Mouse (Mus musculus): Measurements from ENCODE around the gene BC053393. TPM values are rescaled to one million over a fixed set of nuclear protein-coding genes. Genes with fewer than 3 reads are reported as not detected.

The BC053393 gene
- polyA plus RNA-seq, 1 experiment from 2014 or later: not detected

DNA sequence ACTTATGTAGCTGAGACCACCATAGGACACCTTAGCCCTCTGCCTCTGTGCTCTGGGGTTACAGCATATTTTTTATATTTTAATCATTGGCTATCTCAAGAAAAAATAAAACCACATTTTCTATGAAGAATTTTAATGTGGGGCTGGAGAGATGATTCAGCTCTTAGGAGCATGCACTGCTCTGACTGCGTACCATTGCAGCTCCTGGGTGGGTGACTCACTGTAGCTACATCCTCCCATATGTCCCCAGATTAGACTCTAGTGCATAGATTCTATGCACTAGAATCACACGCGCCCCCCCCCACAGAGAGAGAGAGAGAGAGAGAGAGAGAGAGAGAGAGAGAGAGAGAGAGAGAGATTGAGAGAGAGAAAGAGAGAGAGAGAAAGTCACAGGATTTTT, 18.6 kb upstream of the BC053393 start:
- no peak for DNase-seq
- no peak for ATAC-seq
- H3K9me3 ChIP-seq (ENCODE audit: low read length): no peaks in the 10 kb centered on the region
- H3K4me1 ChIP-seq (ENCODE audit: insufficient read depth): no peaks in the 10 kb centered on the region
- TF ChIP-seq CTCF (IDR thresholded peaks at IDR 0.05; ENCODE audit: low read depth): no peak
- no peak for TF ChIP-seq EP300 (IDR thresholded peaks at IDR 0.05; ENCODE audit: low read depth)
- no peak overlapping the region for H3K4me2 ChIP-seq (ENCODE audit: low read depth, low read length)
- H3K4me3 ChIP-seq (ENCODE audit: low read depth, low read length): no peak overlapping the region
- WGBS (ENCODE audit: insufficient replicate concordance): 88% methylated on average over 3 of the region's 3 CpGs
- no peak overlapping the region for H3K27ac ChIP-seq (ENCODE audit: low read depth)
- no peaks in the 10 kb centered on the region for H3K36me3 ChIP-seq (replicated peaks; ENCODE audit: insufficient read depth, low read length)
- no peak overlapping the region for H3K9ac ChIP-seq (replicated peaks)
- H3K27me3 ChIP-seq (ENCODE audit: insufficient read depth, low read length): no peaks in the 10 kb centered on the region

DNA sequence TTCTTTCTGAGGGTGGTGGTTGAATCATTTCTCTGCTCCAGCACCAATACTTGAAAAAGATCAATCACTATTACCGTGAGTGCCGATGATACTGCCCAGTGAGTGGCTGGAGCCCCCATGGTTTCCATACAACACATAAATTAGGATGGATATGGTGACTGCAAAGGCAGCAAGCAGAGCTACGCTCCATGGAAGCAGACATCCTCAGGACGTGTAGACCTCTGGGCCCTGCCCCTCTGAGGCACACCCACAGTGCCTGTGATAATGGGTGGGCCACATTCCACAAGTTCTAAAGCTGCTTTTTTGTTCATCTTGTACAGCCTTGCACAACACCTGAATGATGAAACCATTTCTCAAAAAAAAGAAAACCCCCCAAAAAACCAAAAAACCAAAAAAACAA, 10.2 kb upstream of the BC053393 start:
- no peak for TF ChIP-seq CTCF (IDR thresholded peaks at IDR 0.05; ENCODE audit: low read depth)
- no peak for TF ChIP-seq EP300 (IDR thresholded peaks at IDR 0.05; ENCODE audit: low read depth)
- H3K9ac ChIP-seq (replicated peaks): no peak overlapping the region
- no peaks in the 10 kb centered on the region for H3K36me3 ChIP-seq (replicated peaks; ENCODE audit: insufficient read depth, low read length)
- ATAC-seq: no peak
- H3K27ac ChIP-seq (ENCODE audit: low read depth): no peak overlapping the region
- no peak overlapping the region for H3K4me2 ChIP-seq (ENCODE audit: low read depth, low read length)
- H3K4me3 ChIP-seq (ENCODE audit: low read depth, low read length): no peak overlapping the region
- H3K9me3 ChIP-seq (ENCODE audit: low read length): no peaks in the 10 kb centered on the region
- H3K27me3 ChIP-seq (ENCODE audit: insufficient read depth, low read length): no peaks in the 10 kb centered on the region
- H3K4me1 ChIP-seq (ENCODE audit: insufficient read depth): no peaks in the 10 kb centered on the region; the same call in 1 of the 2 replicates
- DNase-seq: no peak
- WGBS (ENCODE audit: insufficient replicate concordance): 70% methylated on average over 4 of the region's 4 CpGs

DNA sequence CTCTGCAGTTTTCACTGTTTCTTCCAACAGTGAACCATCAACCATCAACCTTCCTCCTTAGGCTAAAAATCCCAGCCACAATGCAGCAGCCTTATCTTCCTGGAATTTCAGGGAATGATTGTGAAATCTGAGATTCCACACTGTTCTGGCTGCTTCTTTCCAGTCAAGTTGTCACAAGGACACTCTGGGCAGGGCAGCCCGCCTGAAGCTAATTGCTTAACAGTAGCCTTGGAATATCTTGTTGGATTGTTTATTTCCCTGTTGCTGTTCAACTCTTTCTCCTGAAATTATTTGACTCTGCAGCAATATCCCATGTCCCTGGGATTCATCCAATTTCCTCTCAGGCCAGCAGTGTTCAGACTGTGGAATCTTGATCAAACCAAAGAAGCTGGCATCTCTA, 6.7 kb upstream of the BC053393 start:
- Histone ChIP-seq H3K27ac (ENCODE audit: low read depth) (no peak overlapping the region), H3K27me3 (ENCODE audit: insufficient read depth, low read length) (no peaks in the 10 kb centered on the region), H3K4me2 (ENCODE audit: low read depth, low read length) (no peak overlapping the region), H3K4me3 (ENCODE audit: low read depth, low read length) (no peak overlapping the region), H3K4me1 (ENCODE audit: insufficient read depth) (no peaks in the 10 kb centered on the region; the same call in 1 of the 2 replicates), H3K9me3 (ENCODE audit: low read length) (no peaks in the 10 kb centered on the region), H3K36me3 (replicated peaks; ENCODE audit: insufficient read depth, low read length) (no peaks in the 10 kb centered on the region), H3K9ac (replicated peaks) (no peak overlapping the region)
- ATAC-seq: no peak
- TF ChIP-seq CTCF (IDR thresholded peaks at IDR 0.05; ENCODE audit: low read depth): no peak
- TF ChIP-seq EP300 (IDR thresholded peaks at IDR 0.05; ENCODE audit: low read depth): no peak
- no peak for DNase-seq
- 42% methylated on average over 1 of the region's 1 CpGs for WGBS (ENCODE audit: insufficient replicate concordance)

DNA sequence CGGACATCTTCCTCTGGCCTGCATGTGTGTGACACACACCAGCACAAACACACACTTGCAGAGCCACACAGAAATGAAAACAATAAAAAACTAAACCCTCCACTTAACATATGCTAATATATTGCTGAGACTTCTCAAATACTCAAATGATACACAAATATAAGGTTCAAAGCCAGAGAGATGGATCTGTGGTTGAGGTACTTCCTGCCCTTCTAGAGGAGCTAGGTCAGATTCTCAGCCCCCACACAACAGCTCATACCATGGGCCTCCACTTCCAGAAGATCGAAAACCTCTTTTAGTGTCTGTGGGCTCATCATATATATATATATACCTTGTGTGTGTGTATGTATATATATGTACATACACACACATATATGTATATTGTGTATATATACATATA, 5.4 kb upstream of the BC053393 start:
- no peak overlapping the region for H3K27ac ChIP-seq (ENCODE audit: low read depth)
- no peak overlapping the region for H3K4me3 ChIP-seq (ENCODE audit: low read depth, low read length)
- DNase-seq (no peak), ATAC-seq (no peak)
- H3K27me3 ChIP-seq (ENCODE audit: insufficient read depth, low read length): no peaks in the 10 kb centered on the region
- no peak overlapping the region for H3K9ac ChIP-seq (replicated peaks)
- no peaks in the 10 kb centered on the region; the same call in 1 of the 2 replicates for H3K4me1 ChIP-seq (ENCODE audit: insufficient read depth)
- H3K4me2 ChIP-seq (ENCODE audit: low read depth, low read length): no peak overlapping the region
- TF ChIP-seq CTCF (IDR thresholded peaks at IDR 0.05; ENCODE audit: low read depth): no peak
- TF ChIP-seq EP300 (IDR thresholded peaks at IDR 0.05; ENCODE audit: low read depth): no peak
- no peaks in the 10 kb centered on the region for H3K36me3 ChIP-seq (replicated peaks; ENCODE audit: insufficient read depth, low read length)
- no peaks in the 10 kb centered on the region for H3K9me3 ChIP-seq (ENCODE audit: low read length)
- WGBS (ENCODE audit: insufficient replicate concordance): 76% methylated on average over 2 of the region's 2 CpGs

DNA sequence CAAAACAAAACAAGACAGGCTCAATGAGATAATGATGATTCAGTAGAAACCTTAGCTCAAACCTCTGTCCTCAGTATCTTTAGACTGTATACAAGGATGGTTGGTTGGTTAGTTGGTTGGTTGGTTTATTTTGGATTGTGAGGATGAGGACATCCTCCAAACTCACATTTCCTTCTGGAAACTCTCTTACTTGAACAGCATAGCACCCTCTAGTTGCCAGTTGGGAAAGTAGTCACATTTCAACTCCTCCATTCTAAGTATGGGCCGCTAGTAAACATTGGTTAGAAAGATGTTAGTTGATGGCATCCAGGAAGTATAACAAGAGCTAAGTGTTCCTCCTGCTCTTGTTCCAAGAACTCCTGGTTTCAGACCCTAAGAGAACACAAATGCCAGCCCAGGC, 2.2 kb upstream of the BC053393 start:
- Histone ChIP-seq H3K4me2 (ENCODE audit: low read depth, low read length) (no peak overlapping the region), H3K9ac (replicated peaks) (no peak overlapping the region), H3K4me3 (ENCODE audit: low read depth, low read length) (no peak overlapping the region), H3K27me3 (ENCODE audit: insufficient read depth, low read length) (no peaks in the 10 kb centered on the region), H3K27ac (ENCODE audit: low read depth) (no peak overlapping the region), H3K36me3 (replicated peaks; ENCODE audit: insufficient read depth, low read length) (no peaks in the 10 kb centered on the region), H3K4me1 (ENCODE audit: insufficient read depth) (no peaks in the 10 kb centered on the region), H3K9me3 (ENCODE audit: low read length) (no peaks in the 10 kb centered on the region)
- no peak for ATAC-seq
- DNase-seq: no peak
- TF ChIP-seq CTCF (IDR thresholded peaks at IDR 0.05; ENCODE audit: low read depth) (0 out of 2 replicates have a peak, but pooled peaks have one; percentile 9), EP300 (IDR thresholded peaks at IDR 0.05; ENCODE audit: low read depth) (no peak)
- 65% methylated on average over 1 of the region's 1 CpGs for WGBS (ENCODE audit: insufficient replicate concordance)

DNA sequence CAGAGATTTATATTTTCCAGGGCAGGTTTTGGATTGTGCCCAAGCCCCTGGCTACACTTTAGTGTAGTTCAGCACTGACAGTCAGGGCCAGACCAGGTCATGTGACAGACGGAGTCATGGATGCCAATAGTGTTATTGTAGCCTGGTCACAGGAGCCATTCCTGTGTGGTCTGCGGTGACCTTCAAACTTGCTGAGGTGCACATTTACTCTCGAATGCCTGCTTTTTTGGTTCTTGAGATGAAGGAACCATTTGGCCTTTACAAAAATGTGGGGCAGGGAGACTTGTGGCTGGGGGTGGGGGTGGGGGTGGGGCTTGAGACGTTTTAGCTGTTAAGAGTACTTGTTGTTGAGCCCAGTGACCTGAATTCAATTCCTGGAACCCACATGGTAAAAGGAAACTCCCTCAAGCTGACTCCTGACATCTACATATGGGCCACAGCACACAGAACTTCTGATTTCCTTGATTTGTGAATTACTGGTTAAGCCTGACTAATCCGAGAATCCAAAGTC, 7.5 kb downstream of the BC053393 start:
- DNase-seq (no peak), ATAC-seq (no peak)
- no peaks in the 10 kb centered on the region for H3K9me3 ChIP-seq (ENCODE audit: low read length)
- H3K4me1 ChIP-seq (ENCODE audit: insufficient read depth): peaks cover 12% of the 10 kb centered on the region
- 55% methylated on average over 5 of the region's 5 CpGs for WGBS (ENCODE audit: insufficient replicate concordance)
- no peaks in the 10 kb centered on the region for H3K36me3 ChIP-seq (replicated peaks; ENCODE audit: insufficient read depth, low read length)
- H3K4me2 ChIP-seq (ENCODE audit: low read depth, low read length): no peak overlapping the region
- H3K27me3 ChIP-seq (ENCODE audit: insufficient read depth, low read length): no peaks in the 10 kb centered on the region
- no peak overlapping the region for H3K4me3 ChIP-seq (ENCODE audit: low read depth, low read length)
- H3K27ac ChIP-seq (ENCODE audit: low read depth): no peak overlapping the region
- H3K9ac ChIP-seq (replicated peaks): no peak overlapping the region
- no peak for TF ChIP-seq CTCF (IDR thresholded peaks at IDR 0.05; ENCODE audit: low read depth)
- no peak for TF ChIP-seq EP300 (IDR thresholded peaks at IDR 0.05; ENCODE audit: low read depth)

DNA sequence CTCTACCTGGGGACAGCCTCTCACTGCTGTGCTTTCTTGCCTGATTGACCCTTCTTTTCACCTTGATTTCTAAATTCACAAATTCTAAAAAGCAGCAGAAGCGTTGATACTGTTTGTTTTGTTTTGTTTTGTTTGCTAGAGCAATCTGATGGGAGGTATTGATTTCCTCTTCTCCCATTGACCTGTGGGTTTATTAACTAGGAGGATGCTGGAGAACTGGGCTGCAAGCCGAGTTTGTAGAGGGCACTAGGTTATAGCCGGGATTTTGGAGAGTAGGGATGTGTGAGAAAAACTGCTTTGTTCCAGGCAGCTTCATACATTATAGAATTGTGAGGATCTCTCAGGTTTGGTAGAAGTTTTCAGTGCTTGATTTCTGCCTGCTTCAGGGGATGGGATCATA, 9.1 kb downstream of the BC053393 start:
- H3K4me3 ChIP-seq (ENCODE audit: low read depth, low read length): no peak overlapping the region
- H3K36me3 ChIP-seq (replicated peaks; ENCODE audit: insufficient read depth, low read length): no peaks in the 10 kb centered on the region
- 55% methylated on average over 3 of the region's 3 CpGs for WGBS (ENCODE audit: insufficient replicate concordance)
- DNase-seq (peak; percentile 49), ATAC-seq (peak; percentile 81)
- no peak for TF ChIP-seq CTCF (IDR thresholded peaks at IDR 0.05; ENCODE audit: low read depth)
- no peak for TF ChIP-seq EP300 (IDR thresholded peaks at IDR 0.05; ENCODE audit: low read depth)
- no peaks in the 10 kb centered on the region for H3K9me3 ChIP-seq (ENCODE audit: low read length)
- no peaks in the 10 kb centered on the region for H3K27me3 ChIP-seq (ENCODE audit: insufficient read depth, low read length)
- H3K9ac ChIP-seq (replicated peaks): no peak overlapping the region
- peak overlapping the region; percentile 0; the same call in 1 of the 2 replicates for H3K27ac ChIP-seq (ENCODE audit: low read depth)
- H3K4me2 ChIP-seq (ENCODE audit: low read depth, low read length): no peak overlapping the region; the same call in 1 of the 2 replicates
- peaks cover 12% of the 10 kb centered on the region for H3K4me1 ChIP-seq (ENCODE audit: insufficient read depth)

All from liver, postnatal 0 days (tissue).